Mouse (Mus musculus) embryo, embryonic 11 days (tissue): ENCODE data around the gene Pcdh9.
A peak's percentile ranks its signal among the peaks of the same experiment; 100 is the strongest.

Experiments used
- DNase-seq: peaks from one replicate; pipeline ENCODE4 v3.0.0-alpha.2; 2015

The Pcdh9 gene

DNA sequence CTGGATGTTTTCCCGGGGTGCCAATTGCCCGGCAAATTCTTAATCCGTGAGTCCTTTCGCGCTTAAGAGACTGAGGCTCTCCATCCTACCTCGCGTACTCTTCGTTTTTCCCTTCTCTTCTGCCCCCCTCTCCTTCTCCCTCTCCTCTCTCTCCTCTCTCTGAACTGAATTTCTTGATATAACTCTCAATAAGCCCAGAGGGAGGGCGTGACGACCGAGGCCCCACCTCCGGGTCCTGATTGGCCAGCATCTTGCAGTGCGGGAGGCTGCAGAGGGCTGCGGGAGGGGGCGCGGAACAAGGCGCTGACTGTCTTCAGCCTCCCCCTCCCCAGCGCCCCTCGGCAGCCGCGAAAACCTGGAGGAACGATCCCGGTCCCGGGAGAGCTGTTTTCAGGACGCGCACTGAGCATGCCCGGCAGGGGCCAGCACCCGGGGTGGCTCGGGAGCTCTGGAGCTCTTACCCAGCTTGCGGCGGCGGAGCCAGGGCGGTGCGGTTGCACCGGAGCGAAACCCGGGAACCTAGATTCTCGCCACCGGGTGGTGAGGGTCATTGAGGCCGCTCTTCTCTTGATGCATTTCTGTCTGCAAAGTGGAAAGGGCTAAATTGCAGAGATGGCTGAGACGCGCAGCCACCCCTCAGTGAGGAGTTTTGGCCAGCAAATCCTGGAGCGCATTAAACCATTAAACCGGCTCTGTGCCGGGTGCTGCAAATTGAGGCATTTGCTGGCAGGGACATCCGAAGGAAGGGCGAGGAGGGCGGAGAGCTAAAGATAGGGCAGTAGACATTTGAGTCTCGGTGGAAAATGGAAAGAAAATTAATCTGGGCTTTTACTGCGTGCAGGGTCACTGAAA, at the start of gene Pcdh9:
Pcdh9 (minus strand) TSS at position 161 of the 852 bp plus-strand sequence.
- peak; percentile 95 for DNase-seq

DNA sequence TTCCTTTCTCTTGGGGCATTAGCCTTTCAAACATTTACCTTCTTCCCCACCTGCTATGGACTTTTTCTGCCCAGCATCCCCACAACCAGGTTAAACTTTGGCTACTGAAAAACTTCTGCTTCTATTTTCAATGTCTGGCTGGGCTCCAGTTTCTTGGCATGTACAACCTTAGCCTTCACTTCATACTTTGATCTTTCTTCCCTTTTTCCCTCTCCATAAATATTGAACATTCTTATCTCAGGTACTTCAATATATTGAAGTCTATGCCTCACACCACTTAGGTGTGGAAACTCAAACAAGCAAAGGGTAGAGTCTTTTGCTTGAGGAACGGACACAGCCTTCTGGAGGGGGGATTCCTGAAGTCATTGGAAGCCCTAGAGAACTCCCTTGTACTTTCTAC, 16.4 kb upstream of the Pcdh9 start:
- DNase-seq = no peak

DNA sequence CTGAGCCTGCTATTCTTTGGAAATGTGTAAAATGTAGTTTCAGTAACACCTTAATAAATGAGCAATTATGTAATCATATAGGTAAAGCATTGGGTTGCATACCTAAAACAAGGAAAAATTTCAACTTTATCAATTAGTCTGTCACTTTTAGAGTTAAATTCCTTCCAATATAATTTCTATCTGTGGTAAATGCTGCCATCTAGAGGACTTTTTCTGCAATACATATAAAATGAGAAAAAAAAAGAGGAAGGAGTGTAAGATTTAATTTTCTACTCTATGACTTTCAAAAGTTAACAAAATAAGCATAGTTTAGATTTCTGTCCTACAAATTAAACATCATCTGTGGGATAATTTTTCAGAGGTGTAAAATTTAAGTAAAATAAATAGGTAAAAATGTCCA, 8.1 kb upstream of the Pcdh9 start:
- DNase-seq = peak; percentile 49

DNA sequence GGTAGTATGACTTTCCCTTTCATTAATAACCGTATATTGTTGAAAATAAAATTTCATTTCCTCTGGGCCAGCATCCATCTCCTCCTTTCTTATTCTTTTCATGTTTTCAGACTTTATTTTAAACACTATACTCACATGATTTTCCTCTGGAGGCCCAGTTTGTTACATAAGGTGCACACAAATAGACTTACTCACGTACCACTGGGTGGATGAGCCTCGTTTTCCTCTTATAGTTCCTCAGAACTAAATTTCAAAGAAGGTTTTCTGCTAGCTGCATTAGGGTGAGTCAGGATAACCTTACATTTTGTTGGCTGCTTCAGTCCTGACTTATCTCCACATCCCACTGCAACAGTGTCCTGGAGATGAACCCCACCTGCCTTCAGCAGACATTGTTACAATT, 4.7 kb upstream of the Pcdh9 start:
- no peak for DNase-seq

DNA sequence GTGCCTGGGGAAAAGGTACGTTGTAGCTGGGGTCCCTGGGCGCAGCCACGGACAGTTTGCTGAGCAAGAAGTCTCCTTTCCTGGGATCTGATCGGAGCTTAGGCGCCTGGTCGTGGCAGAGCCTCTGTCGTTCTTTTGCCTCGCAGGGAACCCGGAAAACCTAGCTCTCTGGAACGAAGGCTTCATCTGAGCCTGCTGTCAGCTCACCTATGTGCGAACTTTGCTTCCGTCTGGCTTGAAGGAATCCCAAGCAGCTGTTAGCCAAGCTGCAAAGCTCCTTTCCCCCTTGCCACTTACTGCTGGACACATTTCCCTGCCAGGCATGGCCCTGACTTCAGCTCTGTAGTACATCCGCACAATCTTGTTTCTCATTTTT, 880 bp upstream of the Pcdh9 start:
- DNase-seq = peak; percentile 49

DNA sequence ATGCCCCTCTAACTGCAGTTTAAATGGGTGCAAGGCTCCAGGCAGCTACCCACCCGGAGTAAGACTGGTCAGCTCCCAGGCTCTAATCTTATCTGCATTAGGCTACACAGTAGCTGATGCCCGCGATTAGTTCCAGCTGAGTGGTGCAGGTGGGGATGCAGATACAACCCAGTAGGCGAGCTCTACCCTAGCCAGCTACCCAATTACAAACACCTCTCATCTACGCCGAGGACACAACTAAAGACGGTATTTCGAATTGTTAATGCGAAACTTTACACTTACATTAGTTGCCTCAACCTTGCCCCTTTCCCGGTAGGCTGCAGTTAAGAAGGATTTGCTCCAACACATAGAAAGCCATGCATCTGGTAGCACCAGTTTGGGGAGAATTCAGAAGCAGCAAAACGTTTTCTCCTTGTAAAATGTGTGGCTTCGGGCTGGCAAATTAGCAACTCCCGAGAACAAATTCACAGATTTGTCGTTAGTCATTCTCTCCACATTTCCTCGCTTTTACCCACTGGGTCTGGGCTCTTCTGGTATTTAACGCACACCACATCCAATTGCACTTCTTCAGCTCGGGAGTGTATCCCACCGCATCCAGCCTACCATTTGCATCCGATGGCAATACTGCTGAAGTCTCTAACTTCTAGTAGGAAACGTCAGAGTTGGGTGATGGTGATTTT, 500 bp downstream of the Pcdh9 start:
- peak; percentile 30 for DNase-seq

DNA sequence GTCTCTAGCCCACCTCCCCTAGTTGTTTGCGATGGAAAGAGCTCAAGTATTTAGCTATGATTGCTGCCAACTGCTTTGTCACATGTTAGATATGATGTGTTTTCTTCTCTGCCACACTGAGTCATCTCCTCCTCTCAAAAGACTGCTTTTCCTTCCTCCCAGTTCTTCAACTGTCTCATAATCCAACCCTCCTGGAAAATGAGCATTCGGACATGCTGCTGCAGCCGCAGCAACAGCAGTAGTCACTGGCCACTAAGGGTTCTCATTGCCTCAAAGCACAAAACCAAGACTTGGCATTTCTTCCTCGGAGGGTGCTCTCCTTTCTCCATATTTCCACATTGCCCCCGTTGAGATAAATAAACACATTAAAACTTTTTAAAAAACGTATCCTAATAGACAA, 1.2 kb downstream of the Pcdh9 start:
- peak; percentile 4 for DNase-seq

DNA sequence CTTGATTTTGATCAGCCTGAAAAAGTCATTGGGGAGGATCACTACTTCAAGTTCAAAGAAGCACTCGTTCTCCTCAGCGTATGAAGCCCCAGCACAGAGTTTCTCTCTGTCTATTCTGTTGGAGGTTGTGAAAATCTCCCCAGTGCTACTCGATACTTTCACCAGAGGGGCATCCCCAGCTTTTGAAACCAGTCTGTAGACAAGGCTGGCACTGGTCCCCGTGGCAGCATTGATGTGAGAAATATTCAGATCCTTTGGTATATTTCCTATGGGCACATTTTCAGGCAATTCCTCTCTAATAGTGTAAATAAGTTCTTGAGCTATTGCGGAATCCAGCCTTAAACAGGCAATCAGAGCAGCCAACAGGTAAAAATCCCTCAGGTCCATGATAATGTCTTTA, 2.1 kb downstream of the Pcdh9 start:
- no peak for DNase-seq

DNA sequence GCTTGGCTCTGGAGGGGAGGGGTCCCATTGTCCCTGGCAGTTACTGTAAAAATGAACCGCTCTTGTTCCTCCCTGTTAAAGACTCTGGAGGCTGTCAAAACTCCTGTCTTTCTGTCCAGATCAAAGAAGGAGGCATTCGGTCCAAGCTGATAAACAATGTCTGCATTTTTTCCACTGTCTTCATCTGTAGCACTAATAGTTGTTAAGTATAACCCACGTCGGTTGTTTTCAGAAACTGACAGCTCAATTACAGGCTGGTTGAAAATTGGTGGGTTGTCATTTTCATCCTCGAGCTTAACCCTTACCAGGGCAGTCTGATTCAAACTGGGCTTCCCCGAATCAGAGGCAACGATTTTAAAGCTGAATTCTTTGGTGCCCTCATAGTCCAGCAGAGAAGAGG, 3.4 kb downstream of the Pcdh9 start:
- no peak for DNase-seq

DNA sequence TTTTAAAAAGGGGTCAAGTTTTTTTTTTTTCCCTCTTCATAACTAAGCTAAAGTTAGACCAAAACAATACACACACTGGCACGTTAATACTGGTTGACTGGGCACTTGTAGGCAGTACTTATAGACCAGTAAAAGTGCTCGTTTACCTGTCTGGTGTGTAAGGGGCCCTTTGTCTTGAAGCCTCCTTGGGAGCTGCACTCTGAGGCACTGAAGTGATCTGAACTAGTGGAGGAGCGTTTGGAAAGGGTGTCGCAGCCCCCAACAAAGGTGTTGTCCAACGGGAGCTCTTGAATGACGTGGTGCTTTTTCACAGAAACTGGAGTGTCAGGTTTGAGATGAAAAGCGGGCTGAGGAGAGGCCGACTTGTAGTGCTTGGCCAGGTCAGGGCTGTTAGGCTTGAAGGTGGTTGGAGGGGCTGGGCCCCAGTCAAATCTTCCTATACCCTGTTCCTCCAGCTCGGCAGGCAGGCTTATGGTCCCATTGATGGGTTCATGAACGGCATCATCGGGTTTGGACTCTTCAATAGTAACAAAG, 4.9 kb downstream of the Pcdh9 start:
- no peak for DNase-seq

DNA sequence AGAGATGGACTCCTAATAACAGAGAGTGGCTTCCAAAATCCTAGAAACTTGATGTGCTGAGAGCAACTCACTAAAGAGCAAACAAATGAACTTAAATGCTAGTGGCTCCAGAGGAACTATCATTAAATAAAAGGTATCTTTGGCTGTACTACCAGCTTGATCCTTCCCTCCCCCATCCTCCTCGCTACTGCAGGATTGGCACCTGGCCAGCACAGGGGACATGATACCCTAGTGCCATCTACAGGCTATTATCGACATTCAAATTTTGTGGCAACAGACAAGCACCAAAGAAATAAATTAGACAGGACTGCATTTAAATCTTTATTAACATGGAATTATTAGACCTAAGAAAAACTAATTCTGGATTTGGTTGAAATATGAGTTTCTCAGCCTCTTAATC, 6.0 kb downstream of the Pcdh9 start:
- peak; percentile 82 for DNase-seq

DNA sequence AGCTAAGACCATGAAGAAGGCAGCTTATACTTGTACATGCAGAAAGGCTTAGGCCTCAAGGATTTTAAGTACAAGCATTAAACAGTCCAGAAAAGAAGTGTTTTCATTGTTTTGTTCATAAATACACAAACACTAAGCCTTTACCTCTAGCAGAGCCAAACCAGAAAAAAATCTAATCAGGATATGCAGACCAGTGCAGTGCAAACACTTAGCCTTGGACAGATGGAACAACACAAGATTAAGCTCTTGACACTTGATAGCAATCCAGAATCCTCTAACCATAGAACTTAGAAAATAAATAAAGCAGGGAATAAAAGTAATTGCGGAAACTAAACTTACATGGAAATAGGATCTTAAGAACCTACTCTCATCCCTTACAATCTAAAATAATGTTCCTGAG, 10.4 kb downstream of the Pcdh9 start:
- no peak for DNase-seq

DNA sequence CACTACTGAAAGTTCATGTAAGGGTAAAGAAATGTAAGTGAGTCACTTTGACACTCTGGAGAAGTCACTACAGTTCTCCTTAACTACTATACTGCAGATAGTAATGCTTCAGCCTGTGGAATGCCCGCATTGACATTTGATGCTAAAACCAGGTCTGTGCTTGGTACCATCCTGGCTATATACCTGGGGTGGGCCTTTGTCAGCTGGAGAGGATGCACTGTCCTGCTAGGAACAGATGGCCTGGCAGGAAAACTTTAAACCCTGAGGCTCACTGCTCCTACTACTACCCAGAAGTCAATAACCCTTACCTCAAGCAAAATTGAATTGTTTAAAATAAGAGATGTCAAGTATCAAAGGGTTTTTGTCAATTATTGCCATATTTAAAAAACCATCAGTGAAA, 14.5 kb downstream of the Pcdh9 start:
- no peak for DNase-seq

DNA sequence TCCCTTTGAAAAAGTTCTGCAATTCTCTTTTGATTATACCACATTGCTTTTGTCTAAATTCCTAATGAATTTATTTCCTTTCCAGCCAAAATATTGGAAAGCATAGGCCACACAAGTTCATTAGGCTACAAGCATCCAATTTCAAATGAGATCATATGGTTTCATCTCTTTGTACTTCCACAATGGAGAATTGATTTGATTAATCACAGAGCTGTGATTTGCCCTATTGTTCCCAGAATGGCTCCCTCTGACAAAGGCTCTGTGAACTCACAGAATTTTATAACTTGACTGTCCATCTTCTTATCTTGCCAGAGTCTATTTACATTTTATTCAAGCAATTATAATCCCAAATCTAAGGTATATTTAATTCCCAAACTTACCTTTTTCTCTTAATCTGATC, 22.3 kb downstream of the Pcdh9 start:
- DNase-seq = no peak

DNA sequence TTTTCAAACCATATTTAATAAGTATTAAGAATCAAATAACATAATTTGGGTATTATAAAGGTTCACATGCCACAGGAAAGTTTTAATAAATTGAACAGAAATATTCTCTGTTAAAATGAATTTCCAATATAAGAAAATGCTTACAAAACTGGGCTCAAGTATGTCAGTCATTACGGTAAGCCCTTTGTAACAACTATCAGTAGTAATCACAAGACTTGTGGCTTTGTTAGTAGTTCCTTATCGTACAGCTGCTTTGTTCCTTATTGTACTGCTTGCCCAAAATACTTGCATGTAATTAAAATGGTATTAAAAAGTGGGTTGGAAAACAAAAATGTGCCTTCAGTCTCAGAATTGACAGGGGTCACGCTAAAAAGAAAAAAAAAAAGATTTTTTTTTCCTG, 32.4 kb downstream of the Pcdh9 start:
- no peak for DNase-seq

DNA sequence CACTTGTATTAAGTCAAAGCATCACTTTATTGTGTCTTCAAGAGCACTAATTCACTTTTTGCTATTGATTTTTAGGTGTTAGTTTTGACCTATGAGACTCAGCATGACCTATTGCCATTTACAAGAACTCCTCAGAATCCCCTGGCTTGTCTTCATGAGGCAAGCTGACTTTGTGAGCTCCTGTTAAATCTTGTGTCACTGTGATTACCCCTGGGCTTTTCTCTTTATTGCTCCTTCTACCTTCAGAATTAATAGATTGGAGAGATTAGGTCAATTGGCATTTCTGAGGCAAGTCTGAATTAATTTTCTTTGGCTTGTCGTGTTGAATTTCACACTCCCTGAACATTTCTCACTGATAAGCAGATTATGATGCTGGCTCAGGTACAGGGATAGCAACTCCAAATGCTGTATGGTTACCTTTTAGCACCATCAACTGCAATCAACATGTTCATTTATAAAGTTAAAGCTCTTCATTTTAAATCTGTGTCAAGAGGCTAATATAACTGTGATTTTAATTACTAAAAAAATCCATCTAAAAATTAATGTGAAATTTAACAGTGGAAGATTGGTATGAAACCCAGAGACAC, 44.3 kb downstream of the Pcdh9 start:
- no peak for DNase-seq

DNA sequence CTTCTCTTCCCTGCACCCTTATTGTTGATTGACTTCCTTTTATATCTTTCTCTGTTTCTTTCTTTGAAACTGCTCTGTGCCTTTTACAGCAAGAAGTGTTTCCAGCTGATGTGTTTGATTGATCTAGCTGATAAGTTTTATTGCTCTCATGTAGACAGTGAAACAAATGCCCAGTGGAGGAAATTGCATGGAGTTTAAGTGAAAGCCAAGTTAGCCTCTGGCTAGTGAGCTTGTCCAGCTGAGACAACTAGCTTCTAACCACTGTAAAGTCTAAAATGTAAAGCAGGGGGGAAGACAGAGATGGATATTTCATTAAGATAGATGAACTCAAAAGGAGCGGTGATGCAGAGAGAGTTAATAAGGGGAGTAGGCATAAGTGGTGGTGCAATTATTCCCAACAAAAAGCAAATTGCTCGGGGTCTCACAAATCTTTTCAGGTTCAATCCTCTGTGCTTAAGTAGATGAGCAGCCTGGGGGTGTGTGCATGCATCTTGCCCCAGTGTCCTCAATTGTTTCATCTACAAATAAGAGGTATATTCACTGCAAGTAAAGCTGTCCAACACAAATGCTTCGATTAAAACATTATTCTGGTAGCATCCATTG, 47.7 kb downstream of the Pcdh9 start:
- peak; percentile 4 for DNase-seq

DNA sequence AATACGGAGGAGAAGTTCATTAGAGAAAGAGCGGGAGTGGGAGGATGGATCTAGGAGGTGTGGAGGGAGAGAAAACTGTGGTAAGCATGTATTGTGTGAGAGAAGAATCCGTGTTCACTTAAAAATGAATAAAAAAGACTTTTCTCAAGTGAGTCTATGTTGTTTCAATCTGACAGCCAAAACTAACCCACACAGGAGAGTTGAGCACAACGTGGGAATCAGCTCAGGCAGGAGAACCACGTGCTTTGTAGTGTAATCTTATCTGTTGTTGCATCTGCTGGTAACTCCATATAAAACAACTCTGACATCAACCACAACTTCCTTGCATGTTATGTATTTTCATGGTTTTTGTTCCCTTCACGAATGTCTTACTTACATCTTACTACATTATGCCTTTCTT, 58.0 kb downstream of the Pcdh9 start:
- no peak for DNase-seq

DNA sequence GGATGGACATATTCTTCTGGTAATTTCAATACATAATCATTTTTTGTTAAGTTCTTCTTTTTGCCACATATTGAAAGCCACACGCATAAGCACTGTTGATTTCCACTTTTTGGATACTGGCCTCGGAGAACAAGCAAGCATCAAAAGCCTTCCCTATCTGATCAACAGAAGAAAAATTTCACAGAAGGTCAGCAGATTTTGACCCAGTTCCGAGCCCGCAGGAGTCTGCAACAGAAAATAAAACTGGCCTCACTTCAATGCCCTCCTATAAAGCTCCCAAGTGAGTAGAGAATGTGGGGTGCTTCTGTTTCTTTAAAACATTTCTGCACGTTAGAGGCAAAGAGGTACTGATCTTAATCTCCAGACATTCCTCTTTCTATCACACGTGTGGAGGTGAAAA, 63.3 kb downstream of the Pcdh9 start:
- no peak for DNase-seq

DNA sequence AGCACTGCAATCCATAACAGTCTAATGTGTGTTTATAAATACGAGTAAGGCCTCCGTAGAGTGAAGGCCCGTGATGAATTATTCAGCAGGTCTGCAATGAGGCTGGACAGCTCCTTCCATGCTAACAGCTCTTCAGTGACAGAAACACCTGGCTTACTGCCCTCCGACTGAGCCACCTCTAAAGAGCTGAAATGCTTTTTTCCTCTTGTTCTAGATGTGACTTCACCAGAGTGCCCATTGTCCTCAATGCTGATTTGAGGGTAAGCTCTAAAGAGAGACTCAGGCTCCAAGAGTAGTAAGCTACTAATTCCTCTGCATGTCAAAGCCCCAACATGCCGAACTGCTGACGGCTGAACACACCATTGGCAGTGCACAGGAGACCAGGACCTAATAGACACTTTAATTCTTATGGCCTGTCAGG, 64.4 kb downstream of the Pcdh9 start:
- peak; percentile 19 for DNase-seq

DNA sequence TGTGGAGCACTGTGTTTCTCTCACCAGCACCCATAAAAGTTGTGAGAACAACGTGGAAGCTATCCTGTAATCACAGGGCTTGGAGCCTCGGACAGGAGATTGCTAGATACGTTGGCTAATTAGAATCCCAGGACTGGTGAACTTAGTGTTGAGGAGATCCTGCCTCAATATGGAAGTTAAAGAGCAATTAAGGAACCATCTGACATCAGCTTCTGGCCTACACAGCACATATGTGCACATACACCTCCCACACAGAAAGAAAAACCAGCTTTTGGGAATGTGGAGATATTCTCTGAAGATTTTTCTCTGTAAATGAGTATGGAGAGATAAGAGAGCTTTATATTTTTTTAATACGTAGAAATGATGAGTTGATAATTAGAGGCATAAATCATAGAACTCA, 71.6 kb downstream of the Pcdh9 start:
- no peak for DNase-seq

DNA sequence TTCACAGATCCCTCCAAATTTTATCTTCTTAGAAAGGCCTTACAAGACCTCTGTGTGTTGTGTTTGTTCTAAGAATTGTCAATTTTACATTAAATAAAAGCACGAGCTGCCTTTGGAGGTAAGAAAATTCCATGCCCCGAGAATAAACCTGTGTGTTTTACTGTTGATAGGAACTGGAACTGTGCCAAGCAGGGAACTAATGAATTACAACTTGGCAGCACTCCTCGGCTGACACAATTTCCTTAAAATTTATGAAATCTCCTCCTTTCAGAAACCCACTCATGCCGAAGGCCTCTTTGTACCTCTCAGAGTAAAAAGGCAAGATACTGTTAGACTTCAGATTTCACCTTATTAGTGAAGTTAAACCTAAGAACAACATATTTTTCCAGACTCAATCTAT, 72.9 kb downstream of the Pcdh9 start:
- no peak for DNase-seq

DNA sequence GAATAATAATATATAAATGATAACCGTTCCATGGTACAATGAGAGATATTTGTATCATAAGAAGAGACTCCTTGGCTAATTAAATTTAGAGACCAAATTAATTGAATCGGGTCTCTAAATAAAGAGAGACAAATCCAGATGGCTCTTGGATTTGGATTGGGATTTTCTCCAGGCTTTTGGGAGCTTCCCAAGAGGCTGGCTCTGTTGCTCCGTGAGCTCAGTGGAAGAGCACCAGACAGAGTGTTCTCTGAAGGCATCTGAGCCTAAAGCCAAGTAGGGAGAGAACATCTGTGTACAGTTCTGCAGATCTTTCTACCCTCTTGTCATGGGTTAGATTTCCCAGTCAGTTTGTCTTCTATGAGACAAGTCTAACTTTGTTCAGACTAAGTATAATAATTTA, 95.9 kb downstream of the Pcdh9 start:
- DNase-seq = no peak

DNA sequence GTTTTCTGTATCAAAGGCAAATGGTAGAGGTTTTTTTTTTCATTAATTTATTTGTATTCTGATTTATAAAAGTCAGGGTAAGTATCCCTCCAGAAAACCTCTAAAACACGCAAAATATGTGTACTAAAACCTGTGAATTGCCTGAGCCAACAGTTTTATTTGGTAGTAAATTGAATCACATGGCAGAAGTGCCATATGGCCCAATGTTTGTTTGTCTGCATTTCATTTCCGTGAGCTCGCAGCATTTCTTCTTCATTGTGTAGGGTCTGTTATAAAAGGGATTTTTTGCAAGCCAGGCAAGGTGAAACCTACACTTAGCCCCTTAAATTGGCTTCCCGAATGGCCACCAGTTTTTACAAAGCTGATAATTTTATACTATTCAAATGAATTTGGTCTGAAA, 104.2 kb downstream of the Pcdh9 start:
- no peak for DNase-seq
